Mouse (Mus musculus): ENCODE measurements around the gene Cdc42bpg.

Cdc42bpg gene

Small RNAs within 50 kb of the gene (microRNA-seq; reads per million reads assigned to microRNA genes)
- gene Mir192 (41.9 to 54.1 reads per million in 2 experiments), gene Mir194-2 (30.1 to 36.9 reads per million in 2 experiments), gene Mir6989 (0.57 to 2.1 reads per million in 2 experiments)

Data from adrenal gland (tissue).